Mouse (Mus musculus) cerebellum, adult 9-11 months (tissue): ENCODE data around the gene B4galnt3.

Experiments
- DNase-seq: peaks from one replicate; pipeline ENCODE4 v3.0.0; 2022

Gene B4galnt3

GRCm38 (mm10) chr6:120211536-120211935 lies 82.8 kb downstream of the B4galnt3 start:
- no peak for DNase-seq

GRCm38 (mm10) chr6:120206586-120206985 lies 87.8 kb downstream of the B4galnt3 start:
- no peak for DNase-seq

- DNase-seq: no peak
Observed at GRCm38 (mm10) chr6:120202406-120202805, 92.0 kb downstream of the B4galnt3 start.

- no peak for DNase-seq
Observed at GRCm38 (mm10) chr6:120201956-120202355, 92.4 kb downstream of the B4galnt3 start.

GRCm38 (mm10) chr6:120199638-120200394 lies 94.5 kb downstream of the B4galnt3 start:
- DNase-seq: no peak

- peak; percentile 56 for DNase-seq
Observed at GRCm38 (mm10) chr6:120197964-120198363, 96.4 kb downstream of the B4galnt3 start.

- no peak for DNase-seq
Observed at GRCm38 (mm10) chr6:120196837-120197236, 97.5 kb downstream of the B4galnt3 start.

GRCm38 (mm10) chr6:120194963-120195362 lies 99.4 kb downstream of the B4galnt3 start:
- no peak for DNase-seq

- DNase-seq: no peak
Observed at GRCm38 (mm10) chr6:120194305-120194704, 100.1 kb downstream of the B4galnt3 start.

GRCm38 (mm10) chr6:120193793-120194192 lies 100.6 kb downstream of the B4galnt3 start:
- no peak for DNase-seq

GRCm38 (mm10) chr6:120193174-120193573 lies 101.2 kb downstream of the B4galnt3 start:
- peak; percentile 57 for DNase-seq

- DNase-seq: peak; percentile 37
Observed at GRCm38 (mm10) chr6:120192211-120192870, 102.0 kb downstream of the B4galnt3 start.

GRCm38 (mm10) chr6:120191396-120192170 lies 102.8 kb downstream of the B4galnt3 start:
- no peak for DNase-seq

GRCm38 (mm10) chr6:120190912-120191311 lies 103.4 kb downstream of the B4galnt3 start:
- no peak for DNase-seq

GRCm38 (mm10) chr6:120190365-120190764 lies 104.0 kb downstream of the B4galnt3 start:
- DNase-seq: no peak

GRCm38 (mm10) chr6:120189287-120189686 lies 105.1 kb downstream of the B4galnt3 start:
- DNase-seq: no peak

- no peak for DNase-seq
Observed at GRCm38 (mm10) chr6:120188376-120189235, 105.8 kb downstream of the B4galnt3 start.

GRCm38 (mm10) chr6:120187587-120188176 lies 106.7 kb downstream of the B4galnt3 start:
- no peak for DNase-seq

GRCm38 (mm10) chr6:120186594-120186993 lies 107.8 kb downstream of the B4galnt3 start:
- no peak for DNase-seq

- DNase-seq: no peak
Observed at GRCm38 (mm10) chr6:120185756-120186155, 108.6 kb downstream of the B4galnt3 start.

GRCm38 (mm10) chr6:120185012-120185730 lies 109.2 kb downstream of the B4galnt3 start:
- no peak for DNase-seq
